In genomic region chr19:34814696-34815095, GRCm38 (mm10) we compare ENCODE assay signal across 18 mouse cellular contexts.
DNase-seq lines count a peak whose midpoint lies in the region; ATAC-seq lines count a peak whose summit lies in the region.
"Had no signal": no experiment of that assay in that cellular context is flagged by ENCODE, and none has a peak within 500 bp of the region (broad histone marks: within the 10 kb centered on the region; RNA-seq: fewer than 3 reads in every experiment).

No protein-coding gene starts in this region.

- peak; percentile 6 for DNase-seq in hindbrain, embryonic 11.5 days (ENCODE audit: low spot score)
- DNase-seq in embryo, embryonic 11.5 days (ENCODE audit: low read depth, low spot score), result peak; percentile 2
- peak; percentile 59 for DNase-seq in limb, embryonic 10.5 days (ENCODE audit: low spot score)
- no peak for DNase-seq in adrenal gland, postnatal 25 days
- no peak for DNase-seq in yolk sac, embryonic 10.5 days (ENCODE audit: low spot score)
- DNase-seq in thymus, postnatal 10 days (ENCODE audit: low spot score in 2 of 2), result no peak
- DNase-seq: adrenal gland, postnatal 14 days; cerebellum, adult 8-10 months; kidney, postnatal 10 days; liver, embryonic 13.5 days; thymus, postnatal 14 days had no signal

- H3K4me3 ChIP-seq in hindbrain, embryonic 11.5 days (ENCODE audit: low read depth, low read length), result no peak overlapping the region
- H3K4me3 ChIP-seq in hindbrain, embryonic 13.5 days, result no peak overlapping the region
- no peak overlapping the region for H3K4me3 ChIP-seq in limb, embryonic 10.5 days
- H3K4me3 ChIP-seq in midbrain, embryonic 15.5 days, result no peak overlapping the region
- H3K4me3 ChIP-seq: erythroblast, embryonic 14.5 days; layer of hippocampus, adult 2 months; limb, embryonic 12.5 days; liver, embryonic 13.5 days had no signal

- no peak for ATAC-seq in hindbrain, embryonic 11.5 days (ENCODE audit: low FRiP score)
- ATAC-seq in hindbrain, embryonic 13.5 days (ENCODE audit: low FRiP score), result no peak
- ATAC-seq in midbrain, embryonic 15.5 days (replicated peaks), result peak; percentile 94
- ATAC-seq: intestine, embryonic 16.5 days had no signal

- no peak overlapping the region for H3K27ac ChIP-seq in hindbrain, embryonic 11.5 days (ENCODE audit: low read depth, low read length)
- no peak overlapping the region for H3K27ac ChIP-seq in hindbrain, embryonic 13.5 days
- no peak overlapping the region for H3K27ac ChIP-seq in limb, embryonic 10.5 days
- H3K27ac ChIP-seq in midbrain, embryonic 15.5 days, result peak overlapping the region; percentile 42
- H3K27ac ChIP-seq: layer of hippocampus, adult 2 months; limb, embryonic 12.5 days; liver, embryonic 13.5 days; stomach, postnatal 0 days had no signal

- no peak overlapping the region for H3K9ac ChIP-seq in hindbrain, embryonic 11.5 days (ENCODE audit: low read depth, low read length)
- H3K9ac ChIP-seq in hindbrain, embryonic 13.5 days, result no peak overlapping the region
- no peak overlapping the region for H3K9ac ChIP-seq in midbrain, embryonic 15.5 days
- H3K9ac ChIP-seq: limb, embryonic 12.5 days; liver, embryonic 13.5 days had no signal

- H3K4me2 ChIP-seq in hindbrain, embryonic 11.5 days (replicated peaks; ENCODE audit: low read depth, low read length), result no peak overlapping the region
- no peak overlapping the region for H3K4me2 ChIP-seq in hindbrain, embryonic 13.5 days
- peak overlapping the region; percentile 18; the same call in 1 of the 2 replicates for H3K4me2 ChIP-seq in midbrain, embryonic 15.5 days
- H3K4me2 ChIP-seq: limb, embryonic 12.5 days; liver, embryonic 13.5 days had no signal

- H3K27me3 ChIP-seq in hindbrain, embryonic 11.5 days (ENCODE audit: control insufficient read depth, insufficient read depth, low read length), result no peaks in the 10 kb centered on the region
- no peaks in the 10 kb centered on the region for H3K27me3 ChIP-seq in hindbrain, embryonic 13.5 days
- no peaks in the 10 kb centered on the region for H3K27me3 ChIP-seq in limb, embryonic 10.5 days (ENCODE audit: low read depth, poor library complexity, severe bottlenecking)
- H3K27me3 ChIP-seq in midbrain, embryonic 15.5 days (replicated peaks), result no peaks in the 10 kb centered on the region
- H3K27me3 ChIP-seq: limb, embryonic 12.5 days; liver, embryonic 13.5 days had no signal

- H3K9me3 ChIP-seq in hindbrain, embryonic 11.5 days (ENCODE audit: control insufficient read depth, low read length), result no peaks in the 10 kb centered on the region
- H3K9me3 ChIP-seq in hindbrain, embryonic 13.5 days, result no peaks in the 10 kb centered on the region
- no peaks in the 10 kb centered on the region for H3K9me3 ChIP-seq in limb, embryonic 10.5 days (replicated peaks)
- H3K9me3 ChIP-seq in midbrain, embryonic 15.5 days, result no peaks in the 10 kb centered on the region
- H3K9me3 ChIP-seq: limb, embryonic 12.5 days; liver, embryonic 13.5 days had no signal

- WGBS in hindbrain, embryonic 11.5 days, result 54% methylated on average over 4 of the region's 4 CpGs
- 44% methylated on average over 4 of the region's 4 CpGs for WGBS in hindbrain, embryonic 13.5 days
- 42% methylated on average over 4 of the region's 4 CpGs for WGBS in limb, embryonic 10.5 days
- 32% methylated on average over 4 of the region's 4 CpGs for WGBS in midbrain, embryonic 15.5 days

- no peaks in the 10 kb centered on the region for H3K36me3 ChIP-seq in hindbrain, embryonic 11.5 days (ENCODE audit: control insufficient read depth, insufficient read depth, low read length)
- peaks cover 8% of the 10 kb centered on the region for H3K36me3 ChIP-seq in hindbrain, embryonic 13.5 days
- no peaks in the 10 kb centered on the region for H3K36me3 ChIP-seq in limb, embryonic 10.5 days
- no peaks in the 10 kb centered on the region for H3K36me3 ChIP-seq in midbrain, embryonic 15.5 days (replicated peaks)
- H3K36me3 ChIP-seq: limb, embryonic 12.5 days had no signal

- no peaks in the 10 kb centered on the region for H3K4me1 ChIP-seq in hindbrain, embryonic 11.5 days (replicated peaks; ENCODE audit: control insufficient read depth, insufficient read depth, low read length)
- peaks cover 6% of the 10 kb centered on the region for H3K4me1 ChIP-seq in hindbrain, embryonic 13.5 days (replicated peaks)
- peaks cover 4% of the 10 kb centered on the region; the same call in 1 of the 2 replicates for H3K4me1 ChIP-seq in limb, embryonic 10.5 days
- peaks cover 8% of the 10 kb centered on the region for H3K4me1 ChIP-seq in midbrain, embryonic 15.5 days
- H3K4me1 ChIP-seq: limb, embryonic 12.5 days; liver, embryonic 13.5 days had no signal

Comparison
In these comparisons a context has a peak if more than half of its experiments do, and no peak if none do; other contexts are left out.
1. DNase-seq: peak in hindbrain, embryonic 11.5 days (single experiment), embryo, embryonic 11.5 days (single experiment) and limb, embryonic 10.5 days (single experiment); none in adrenal gland, postnatal 25 days (single experiment), yolk sac, embryonic 10.5 days (single experiment) and thymus, postnatal 10 days (0 of 2).